Comparison of ENCODE assay signal across 11 mouse cellular contexts in the genomic region with DNA sequence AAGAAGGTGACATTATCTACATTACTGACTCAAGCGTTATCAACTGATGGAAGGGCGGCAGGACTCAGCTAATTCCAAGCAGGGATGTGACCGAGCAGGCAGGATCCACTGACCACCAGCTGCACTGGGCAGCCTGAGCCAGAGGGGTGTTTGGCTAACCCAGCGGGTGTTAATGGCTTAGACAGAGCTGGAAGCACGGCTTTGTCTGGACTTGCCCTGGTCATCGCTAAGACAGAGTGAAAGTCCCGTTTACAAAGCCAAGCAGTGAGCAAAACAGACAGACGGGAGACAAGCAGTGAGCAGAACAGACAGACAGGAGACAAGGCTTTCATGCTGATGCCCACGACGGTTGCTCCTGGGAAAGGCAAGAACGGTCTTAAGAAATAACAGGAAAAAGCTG. TPM values are rescaled to one million over a fixed set of nuclear protein-coding genes. Genes with fewer than 3 reads are reported as not detected.
DNase-seq lines count a peak whose midpoint lies in the region; ATAC-seq and TF ChIP-seq lines count a peak whose summit lies in the region.
"Had no signal": no experiment of that assay in that cellular context is flagged by ENCODE, and none has a peak within 500 bp of the region (broad histone marks: within the 10 kb centered on the region; RNA-seq: fewer than 3 reads in every experiment).

No protein-coding gene starts in this region.

- no peak overlapping the region for H3K4me3 ChIP-seq in kidney, postnatal 0 days (replicated peaks; ENCODE audit: low read depth, low read length)
- H3K4me3 ChIP-seq in hindbrain, embryonic 16.5 days (ENCODE audit: low read length) = no peak overlapping the region
- H3K4me3 ChIP-seq: neural tube, embryonic 12.5 days had no signal

- intact Hi-C loops in left cerebral cortex, postnatal 10 days (cut with DNase I) = no loop called here

- no peak overlapping the region for H3K27ac ChIP-seq in kidney, postnatal 0 days
- H3K27ac ChIP-seq in hindbrain, embryonic 16.5 days (ENCODE audit: low read depth, low read length) = no peak overlapping the region
- H3K27ac ChIP-seq: neural tube, embryonic 12.5 days had no signal

- H3K27me3 ChIP-seq in kidney, postnatal 0 days (ENCODE audit: insufficient read depth, low read length) = 0 out of 2 replicates have a peak, but pooled peaks cover 4% of the 10 kb centered on the region
- H3K27me3 ChIP-seq in hindbrain, embryonic 16.5 days (replicated peaks; ENCODE audit: control insufficient read depth, insufficient read depth, low read length) = no peaks in the 10 kb centered on the region

- no peak overlapping the region for H3K9ac ChIP-seq in kidney, postnatal 0 days (ENCODE audit: low read depth, low read length)
- peak overlapping the region; percentile 13; the same call in 1 of the 2 replicates for H3K9ac ChIP-seq in hindbrain, embryonic 16.5 days (ENCODE audit: low read depth, low read length)
- H3K9ac ChIP-seq: neural tube, embryonic 12.5 days had no signal

- H3K4me2 ChIP-seq in kidney, postnatal 0 days (ENCODE audit: low read length) = peak overlapping the region; percentile 31; the same call in 1 of the 2 replicates
- no peak overlapping the region for H3K4me2 ChIP-seq in hindbrain, embryonic 16.5 days (ENCODE audit: low read length)
- H3K4me2 ChIP-seq: neural tube, embryonic 12.5 days had no signal

- no peak for DNase-seq in kidney, postnatal 0 days (ENCODE audit: low spot score)
- DNase-seq in kidney, postnatal 4 days = no peak
- DNase-seq in embryo, embryonic 9.5 days (ENCODE audit: extremely low spot score) = peak; percentile 50
- DNase-seq in retina, postnatal 1 day = peak; percentile 73
- no peak for DNase-seq in urinary bladder, postnatal 14 days (ENCODE audit: low spot score)
- DNase-seq in left cerebral cortex, postnatal 10 days (ENCODE audit: extremely low spot score in 1 of 2, low spot score in 2 of 2) = no peak
- DNase-seq: lung, adult 2 months; thymus, postnatal 14 days had no signal

- no peaks in the 10 kb centered on the region for H3K9me3 ChIP-seq in kidney, postnatal 0 days (replicated peaks; ENCODE audit: low read length)
- no peaks in the 10 kb centered on the region for H3K9me3 ChIP-seq in hindbrain, embryonic 16.5 days (ENCODE audit: control insufficient read depth, low read length)
- H3K9me3 ChIP-seq: neural tube, embryonic 12.5 days had no signal

- H3K4me1 ChIP-seq in kidney, postnatal 0 days (replicated peaks; ENCODE audit: insufficient read depth, low read length) = no peaks in the 10 kb centered on the region
- H3K4me1 ChIP-seq in hindbrain, embryonic 16.5 days (ENCODE audit: control insufficient read depth, insufficient read depth, low read depth, low read length) = no peaks in the 10 kb centered on the region

- 15% methylated on average over 11 of the region's 11 CpGs for WGBS in kidney, postnatal 0 days
- WGBS in hindbrain, embryonic 16.5 days = 9% methylated on average over 11 of the region's 11 CpGs

- no peak for TF ChIP-seq CTCF in kidney, postnatal 0 days (IDR thresholded peaks at IDR 0.05; ENCODE audit: low read depth)

- no peak for ATAC-seq in kidney, postnatal 0 days (replicated peaks; ENCODE audit: low FRiP score, low read depth)
- no peak for ATAC-seq in hindbrain, embryonic 16.5 days

- H3K36me3 ChIP-seq in kidney, postnatal 0 days (ENCODE audit: insufficient read depth, low read length) = no peaks in the 10 kb centered on the region
- H3K36me3 ChIP-seq in hindbrain, embryonic 16.5 days (ENCODE audit: control insufficient read depth, insufficient read depth, low read length) = no peaks in the 10 kb centered on the region
- H3K36me3 ChIP-seq: neural tube, embryonic 12.5 days had no signal

RNA-seq across cellular contexts. Expression of gene Dmrtb1, which starts 4.2 kb away (rescaled TPM):
- not detected in 2 replicates for polyA plus RNA-seq in kidney, postnatal 0 days (2015; fragmentation: Nextera tagmentation; extraction: Ambion mirVana)
- polyA plus RNA-seq in hindbrain, embryonic 16.5 days (2015; fragmentation: Nextera tagmentation; extraction: Ambion mirVana) = 10.9 and 15.8 TPM in 2 replicates
- 1 to 10 TPM; 7.2 to 8.5 TPM for total RNA-seq in left cerebral cortex, postnatal 10 days (2021)
- total RNA-seq: heart, postnatal 10 days had no signal
- polyA plus RNA-seq: lung, adult 2 months had no signal

Comparison
In these comparisons a context has a peak if more than half of its experiments do, and no peak if none do; other contexts are left out.
1. DNase-seq: peak in embryo, embryonic 9.5 days (single experiment) and retina, postnatal 1 day (single experiment); none in kidney, postnatal 0 days (single experiment), kidney, postnatal 4 days (0 of 2), urinary bladder, postnatal 14 days (single experiment) and left cerebral cortex, postnatal 10 days (0 of 2).
2. RNA of gene Dmrtb1, which starts 4.2 kb away (polyA plus RNA-seq): 10.9 to 15.8 TPM in hindbrain, embryonic 16.5 days; not detected in kidney, postnatal 0 days; every median in the first group is over 10 times any median in the second.